Mouse (Mus musculus) cortical plate, adult 2 months (tissue): ENCODE measurements around the gene Rora.

Experiments used
- CTCF ChIP-seq: fragments of 200-500 bp; IDR thresholded peaks from 2 replicates; pipeline ENCODE4 v1.5.1; 2011; ENCODE audit warnings: mild to moderate bottlenecking, control low read depth, low read length; ENCODE audit not compliant: insufficient read depth; ENCODE audit errors: extremely low read depth
- POLR2A ChIP-seq: fragments of 200-500 bp; IDR thresholded peaks from 2 replicates; pipeline ENCODE4 v1.6.1; 2011; ENCODE audit warnings: mild to moderate bottlenecking, low read length, control low read depth; ENCODE audit not compliant: insufficient read depth; ENCODE audit errors: extremely low read depth

DNA sequence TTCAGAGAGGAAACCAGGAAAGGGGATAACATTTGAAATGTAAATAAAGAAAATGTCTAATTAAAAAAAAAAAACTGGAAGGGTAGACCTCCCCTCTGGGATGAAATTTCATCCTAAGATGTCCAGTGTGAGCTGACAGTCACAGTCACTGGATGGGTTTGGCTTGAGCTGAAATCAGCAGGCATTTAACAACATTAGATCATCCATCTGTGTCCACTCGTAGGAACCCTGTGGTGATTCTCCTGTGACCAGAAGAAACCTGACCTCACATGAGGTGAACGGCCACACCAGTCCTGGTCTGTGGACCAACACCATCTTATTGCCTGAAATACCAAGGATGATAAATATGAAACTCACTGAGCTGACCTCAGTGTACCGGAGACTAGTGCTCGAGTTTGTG, 106.7 kb downstream of the Rora start:
- TF ChIP-seq POLR2A, result no peak
- no peak for TF ChIP-seq CTCF
